Mouse (Mus musculus) ES-E14 (cell line): ENCODE data around the gene Smim1. TPM values are rescaled to one million over a fixed set of nuclear protein-coding genes. Genes with fewer than 3 reads are reported as not detected.
A peak's percentile ranks its signal among the peaks of the same experiment; 100 is the strongest.

Experiments
- DNase-seq: peaks from one replicate; pipeline ENCODE4 v3.0.0-alpha.2; 2013; ENCODE audit warnings: low read depth, low spot score
- H3K27ac ChIP-seq: 2 replicates; pipeline ENCODE4 v1.5.1; 2012; ENCODE audit warnings: low read depth, mild to moderate bottlenecking, low read length, moderate library complexity, mixed read lengths; ENCODE audit not compliant: poor library complexity, insufficient read depth, severe bottlenecking
- H3K36me3 ChIP-seq: 2 replicates; pipeline ENCODE4 v1.6.1; 2012; ENCODE audit warnings: mild to moderate bottlenecking, low read length, moderate library complexity, mixed read lengths; ENCODE audit not compliant: control insufficient read depth, poor library complexity, insufficient read depth, severe bottlenecking
- H3K4me1 ChIP-seq, 2 experiments: fragments of 150-350 bp in 1 of 2; sonication (generic) in 1 of 2; 2 replicates each; pipeline ENCODE4 v1.6.1; 2012; ENCODE audit warnings: low read length in 2 of 2, mild to moderate bottlenecking in 1 of 2, mixed read lengths in 1 of 2; ENCODE audit not compliant: control insufficient read depth in 2 of 2, insufficient read depth in 2 of 2, poor library complexity in 1 of 2
- H3K4me3 ChIP-seq, 2 experiments: fragments of 150-350 bp in 1 of 2; sonication (generic) in 1 of 2; 2 replicates each; pipeline ENCODE4 v1.5.1; 2012; ENCODE audit warnings: low read length in 2 of 2, low read depth in 1 of 2, mild to moderate bottlenecking in 1 of 2, mixed read lengths in 1 of 2; ENCODE audit not compliant: insufficient read depth in 1 of 2, poor library complexity in 1 of 2, severe bottlenecking in 1 of 2
- H3K9ac ChIP-seq: 2 replicates; pipeline ENCODE4 v1.6.1; 2012; ENCODE audit warnings: low read depth, mild to moderate bottlenecking, low read length, mixed read lengths; ENCODE audit not compliant: poor library complexity, insufficient read depth, severe bottlenecking
- H3K9me3 ChIP-seq: fragments of 150-350 bp; sonication (generic); 2 replicates; pipeline ENCODE4 v1.6.1; 2012; ENCODE audit warnings: low read depth, mild to moderate bottlenecking, low read length; ENCODE audit not compliant: control insufficient read depth, insufficient read depth
- CHD2 ChIP-seq: IDR thresholded peaks from 2 replicates; pipeline ENCODE4 v1.6.1; 2014; ENCODE audit warnings: mild to moderate bottlenecking, low read depth, low read length, inconsistent platforms
- HCFC1 ChIP-seq: IDR thresholded peaks from 2 replicates; pipeline ENCODE4 v1.6.1; 2012; ENCODE audit warnings: low read length, inconsistent platforms, borderline replicate concordance; ENCODE audit not compliant: insufficient read depth
- MAFK ChIP-seq: IDR thresholded peaks from 2 replicates; pipeline ENCODE4 v1.6.1; 2014; ENCODE audit warnings: mild to moderate bottlenecking, low read depth, low read length, inconsistent platforms; ENCODE audit not compliant: insufficient read depth
- ZC3H11A ChIP-seq: IDR thresholded peaks from 2 replicates; pipeline ENCODE4 v1.6.1; 2012; ENCODE audit warnings: low read depth, mild to moderate bottlenecking, inconsistent platforms, low read length, borderline replicate concordance
- ZNF384 ChIP-seq: IDR thresholded peaks from 2 replicates; pipeline ENCODE4 v1.6.1; 2012; ENCODE audit warnings: low read depth, low read length, inconsistent platforms
- in situ Hi-C, 2 experiments: fragments of 600-800 bp; cut with MboI; formaldehyde crosslinking; loops; one replicate each; pipeline ENCODE4 v1.15.1; 2025; ENCODE audit warnings: low sequenced_read_pairs in 2 of 2, inconsistent platforms in 1 of 2; ENCODE audit not compliant: unreplicated experiment in 2 of 2
- total RNA-seq: library from RNA; depleted of rRNA; stranded (reverse); fragments of 300-350 nt; gene quantifications from 2 replicates; pipeline ENCODE4 v1.2.3, GENCODE M21; 2012; rRNA removed

Gene Smim1
- 2.9 and 3.0 TPM in 2 replicates for total RNA-seq

GRCm38 (mm10) chr4:154025641-154026440 is at the start of gene Smim1:
Gene Smim1, minus strand, starts transcription at chr4:154026230.
- DNase-seq = peak; percentile 89
- H3K9ac ChIP-seq = peak within 1 kb of the TSS; percentile 49; the same call in 1 of the 2 replicates
- no peaks in the 10 kb centered on the region for H3K9me3 ChIP-seq
- H3K4me1 ChIP-seq = peaks cover 0 to 4% of the 10 kb centered on the region in 2 experiments; a peak in 1 of 4 replicates
- H3K27ac ChIP-seq = no peak within 1 kb of the TSS
- peak within 1 kb of the TSS; percentile 31 to 56; a peak in 3 of 4 replicates for H3K4me3 ChIP-seq
- TF ChIP-seq ZC3H11A (no peak), CHD2 (no peak), HCFC1 (no peak), ZNF384 (no peak), MAFK (no peak)
- peaks cover 10% of the 10 kb centered on the region for H3K36me3 ChIP-seq
- in situ Hi-C loops = no loop called here

- Histone ChIP-seq H3K4me3 (no peak overlapping the region), H3K9me3 (no peaks in the 10 kb centered on the region), H3K9ac (no peak overlapping the region), H3K27ac (no peak overlapping the region), H3K36me3 (no peaks in the 10 kb centered on the region), H3K4me1 (peaks cover 0 to 10% of the 10 kb centered on the region in 2 experiments; a peak in 2 of 4 replicates)
- DNase-seq = no peak
- in situ Hi-C loops = no loop called here
- TF ChIP-seq ZNF384 (no peak), HCFC1 (no peak), CHD2 (no peak), ZC3H11A (no peak), MAFK (no peak)
These were observed 45.9 kb upstream of the Smim1 start for GRCm38 (mm10) chr4:154071941-154072340.

GRCm38 (mm10) chr4:154071521-154071920 is 45.5 kb upstream of the Smim1 start:
- no peak overlapping the region for H3K9ac ChIP-seq
- H3K36me3 ChIP-seq = no peaks in the 10 kb centered on the region
- no peaks in the 10 kb centered on the region for H3K9me3 ChIP-seq
- H3K27ac ChIP-seq = no peak overlapping the region
- TF ChIP-seq HCFC1 (no peak), MAFK (no peak)
- H3K4me1 ChIP-seq = peaks cover 0 to 10% of the 10 kb centered on the region in 2 experiments; a peak in 2 of 4 replicates
- in situ Hi-C loops = no loop called here
- H3K4me3 ChIP-seq = peak overlapping the region in 1 of 2 experiments; percentile 5; a peak in 1 of 4 replicates
- no peak for DNase-seq

GRCm38 (mm10) chr4:154070896-154071295 is 44.9 kb upstream of the Smim1 start:
- DNase-seq = peak; percentile 76
- Histone ChIP-seq H3K4me1 (peaks cover 0 to 10% of the 10 kb centered on the region in 2 experiments; a peak in 2 of 4 replicates), H3K36me3 (no peaks in the 10 kb centered on the region), H3K9ac (no peak overlapping the region), H3K9me3 (no peaks in the 10 kb centered on the region), H3K27ac (no peak overlapping the region), H3K4me3 (no peak overlapping the region)
- in situ Hi-C loops = no loop called here
- TF ChIP-seq MAFK = no peak
- no peak for TF ChIP-seq ZNF384
- no peak for TF ChIP-seq HCFC1
- TF ChIP-seq CHD2 = no peak
- TF ChIP-seq ZC3H11A = peak; percentile 62
